22 mouse cellular contexts compared by ENCODE assay signal in the genomic region with DNA sequence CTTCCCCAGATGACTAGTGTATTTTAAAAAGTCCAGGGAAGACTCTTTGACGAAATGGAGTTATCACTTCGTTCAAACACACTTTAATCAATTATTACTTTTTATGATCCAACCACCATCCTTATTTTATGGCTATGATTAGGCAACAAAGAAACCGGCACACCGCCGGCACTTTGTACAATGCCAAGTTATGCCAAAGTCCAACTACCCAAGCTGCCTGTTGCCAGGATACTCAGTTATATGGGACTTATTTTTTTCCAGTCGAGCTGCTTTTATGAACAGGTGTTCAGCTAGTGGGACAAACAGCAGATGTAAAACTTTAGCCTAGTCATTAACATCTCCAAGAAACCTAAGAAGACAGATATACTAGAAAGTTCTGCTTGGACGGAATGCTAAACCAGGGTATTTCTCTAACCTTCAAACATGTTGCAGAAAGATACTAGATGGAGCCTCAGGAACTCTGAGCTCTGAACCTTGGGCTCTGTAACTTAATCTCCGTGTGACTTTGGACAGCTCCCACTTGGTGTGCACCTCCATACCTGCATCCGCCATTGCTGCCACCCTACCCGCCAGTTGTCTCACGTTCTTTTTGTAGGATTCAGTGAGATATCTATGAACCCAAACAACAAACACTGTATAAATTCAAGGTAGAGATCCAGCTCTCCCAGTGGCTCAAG. TPM values are rescaled to one million over a fixed set of nuclear protein-coding genes. Genes with fewer than 3 reads are reported as not detected.
"Had no signal": no experiment of that assay in that cellular context is flagged by ENCODE, and none has a peak within 500 bp of the region (broad histone marks: within the 10 kb centered on the region; RNA-seq: fewer than 3 reads in every experiment).

No protein-coding gene starts in this region.

- H3K36me3 ChIP-seq: limb, embryonic 10.5 days; limb, embryonic 13.5 days; midbrain, embryonic 12.5 days; midbrain, embryonic 15.5 days; neural tube, embryonic 12.5 days; neural tube, embryonic 15.5 days; stomach, embryonic 15.5 days had no signal

- H3K27me3 ChIP-seq: limb, embryonic 13.5 days; neural tube, embryonic 12.5 days; neural tube, embryonic 15.5 days; stomach, embryonic 15.5 days had no signal

- H3K4me2 ChIP-seq: limb, embryonic 13.5 days; lung, embryonic 14.5 days; midbrain, embryonic 12.5 days; midbrain, embryonic 15.5 days; neural tube, embryonic 12.5 days; neural tube, embryonic 15.5 days; stomach, embryonic 15.5 days had no signal

- ATAC-seq: liver, postnatal 0 days; lung, postnatal 0 days; midbrain, embryonic 15.5 days had no signal

- H3K9ac ChIP-seq: limb, embryonic 13.5 days; liver, embryonic 14.5 days; liver, postnatal 0 days; lung, embryonic 14.5 days; midbrain, embryonic 12.5 days; midbrain, embryonic 15.5 days; neural tube, embryonic 12.5 days; neural tube, embryonic 15.5 days; stomach, embryonic 15.5 days had no signal

- H3K4me3 ChIP-seq: limb, embryonic 10.5 days; limb, embryonic 13.5 days; midbrain, embryonic 12.5 days; midbrain, embryonic 15.5 days; neural tube, embryonic 12.5 days; neural tube, embryonic 15.5 days; stomach, embryonic 15.5 days had no signal

- H3K27ac ChIP-seq: kidney, postnatal 0 days; limb, embryonic 10.5 days; limb, embryonic 13.5 days; liver, embryonic 14.5 days; macrophage; midbrain, embryonic 12.5 days; midbrain, embryonic 15.5 days; neural tube, embryonic 12.5 days; neural tube, embryonic 15.5 days; stomach, embryonic 15.5 days had no signal

- H3K9me3 ChIP-seq: limb, embryonic 10.5 days; limb, embryonic 13.5 days; midbrain, embryonic 12.5 days; midbrain, embryonic 15.5 days; neural tube, embryonic 12.5 days; neural tube, embryonic 15.5 days; stomach, embryonic 15.5 days had no signal

- H3K4me1 ChIP-seq: limb, embryonic 13.5 days; midbrain, embryonic 15.5 days; stomach, embryonic 15.5 days had no signal

- DNase-seq: kidney, postnatal 4 days; liver; liver, postnatal 0 days; lung, embryonic 14.5 days; right cerebral cortex, adult 18-20 months; right cerebral cortex, postnatal 14 days; right cerebral cortex, postnatal 4 days; spleen, adult 18-20 months; thymus, adult 2 months; thymus, postnatal 14 days; thymus, postnatal 4 days had no signal

RNA-seq across cellular contexts. Expression of gene Hopx, which starts 7.6 kb away (rescaled TPM):
- polyA plus RNA-seq: limb, embryonic 10.5 days; midbrain, embryonic 12.5 days had no signal
